Mouse (Mus musculus): ENCODE results near the gene Gm5485.

Gene Gm5485

GRCm38 (mm10) chr16:48373711-48374485, 38.3 kb downstream of the Gm5485 start:
- in situ Hi-C loops (cut with MboI, MseI): loop anchor here (25.0 kb wide), 1 partner anchor 463 kb away; the partner anchor contains the start of gene Retnla

GRCm38 (mm10) chr16:48372461-48372860, 39.8 kb downstream of the Gm5485 start:
- in situ Hi-C loops (cut with MboI, MseI): loop anchor here (25.0 kb wide), 1 partner anchor 465 kb away; the partner anchor contains the start of gene Retnla

GRCm38 (mm10) chr16:48368096-48368495, 44.1 kb downstream of the Gm5485 start:
- in situ Hi-C loops (cut with MboI, MseI): loop anchor here (25.0 kb wide), 1 partner anchor 469 kb away; the partner anchor contains the start of gene Retnla

- in situ Hi-C loops (cut with MboI, MseI): loop anchor here (25.0 kb wide), 1 partner anchor 470 kb away; the partner anchor contains the start of gene Retnla
These were observed 45.4 kb downstream of the Gm5485 start for GRCm38 (mm10) chr16:48366801-48367200.

GRCm38 (mm10) chr16:48360887-48361286, 51.3 kb downstream of the Gm5485 start:
- in situ Hi-C loops (cut with MboI, MseI): loop anchor here (25.0 kb wide), 1 partner anchor 476 kb away; the partner anchor contains the start of gene Retnla

GRCm38 (mm10) chr16:48356417-48356816, 55.8 kb downstream of the Gm5485 start:
- in situ Hi-C loops (cut with MboI, MseI): loop anchor here (25.0 kb wide), 1 partner anchor 481 kb away; the partner anchor contains the start of gene Retnla

GRCm38 (mm10) chr16:48355716-48356115, 56.5 kb downstream of the Gm5485 start:
- in situ Hi-C loops (cut with MboI, MseI): loop anchor here (25.0 kb wide), 1 partner anchor 482 kb away; the partner anchor contains the start of gene Retnla
